Mouse (Mus musculus) midbrain, embryonic 14.5 days (tissue): ENCODE measurements around the gene Gzmm. TPM values are rescaled to one million over a fixed set of nuclear protein-coding genes. Genes with fewer than 3 reads are reported as not detected.

Experiments used
- ATAC-seq: fragments of 200-750 bp; cut with Nextera tagmentation; 2 replicates; pipeline ENCODE4 v1.8.0; 2017; ENCODE audit warnings: moderate number of reproducible peaks, moderate library complexity; ENCODE audit not compliant: low FRiP score, low TSS enrichment
- DNase-seq: peaks from one replicate; pipeline ENCODE4 v3.0.0-alpha.2; 2015
- H3K27ac ChIP-seq: fragments of 300-500 bp; sonication (generic); replicated peaks from 2 replicates; pipeline ENCODE4 v1.5.1; 2014; ENCODE audit warnings: mild to moderate bottlenecking, low read depth, low read length, moderate library complexity
- H3K27me3 ChIP-seq: fragments of 300-500 bp; sonication (generic); 2 replicates; pipeline ENCODE4 v1.6.1; 2014; ENCODE audit warnings: low read length, control low read depth, mixed read lengths; ENCODE audit not compliant: control insufficient read depth, insufficient read depth
- H3K36me3 ChIP-seq: fragments of 300-500 bp; sonication (generic); 2 replicates; pipeline ENCODE4 v1.6.1; 2014; ENCODE audit warnings: low read length, control low read depth; ENCODE audit not compliant: control insufficient read depth, insufficient read depth
- H3K4me1 ChIP-seq: fragments of 300-500 bp; sonication (generic); 2 replicates; pipeline ENCODE4 v1.6.1; 2014; ENCODE audit warnings: mild to moderate bottlenecking, antibody characterized with exemption, low read length, control low read depth; ENCODE audit not compliant: control insufficient read depth, insufficient read depth
- H3K4me2 ChIP-seq: fragments of 300-500 bp; sonication (generic); 2 replicates; pipeline ENCODE4 v1.6.1; 2014; ENCODE audit warnings: mild to moderate bottlenecking, low read length, moderate library complexity
- H3K4me3 ChIP-seq: fragments of 300-500 bp; sonication (generic); replicated peaks from 2 replicates; pipeline ENCODE4 v1.5.1; 2014; ENCODE audit warnings: low read depth, low read length
- H3K9ac ChIP-seq: fragments of 300-500 bp; sonication (generic); replicated peaks from 2 replicates; pipeline ENCODE4 v1.6.1; 2014; ENCODE audit warnings: mild to moderate bottlenecking, low read length, moderate library complexity
- H3K9me3 ChIP-seq: fragments of 300-500 bp; sonication (generic); 2 replicates; pipeline ENCODE4 v1.6.1; 2016; ENCODE audit warnings: low read length, control low read depth, mixed read lengths; ENCODE audit not compliant: control insufficient read depth
- WGBS: fragments of 180-500 bp; shearing (Covaris S2); extraction: QIAGEN DNeasy Blood & Tissue Kit; methylation state at CpG from one replicate; pipeline ENCODE4 v1.1.7; 2014; 5-methylcytosine and 5-hydroxymethylcytosine counted together
- polyA plus RNA-seq: library from polyadenylated mRNA; unstranded; fragments of >200 nt; fragmentation: Nextera tagmentation; extraction: Ambion mirVana; gene quantifications from 2 replicates; pipeline ENCODE4 v1.2.1, GENCODE M21; 2014

Gzmm gene
- polyA plus RNA-seq, 1 experiment from 2014 or later, result 1.1 TPM

- H3K9me3 ChIP-seq, result no peaks in the 10 kb centered on the region
- DNase-seq (no peak), ATAC-seq (no peak)
- no peak overlapping the region for H3K4me3 ChIP-seq
- H3K4me1 ChIP-seq, result peaks cover 18% of the 10 kb centered on the region
- no peak overlapping the region for H3K9ac ChIP-seq
- no peak overlapping the region for H3K4me2 ChIP-seq
- peaks cover 53% of the 10 kb centered on the region for H3K36me3 ChIP-seq
- no peaks in the 10 kb centered on the region for H3K27me3 ChIP-seq
- WGBS, result 96% methylated on average over 25 of the region's 25 CpGs
- no peak overlapping the region for H3K27ac ChIP-seq
Measured at GRCm38 (mm10) chr10:79684770-79685600, 3.8 kb upstream of the Gzmm start.

GRCm38 (mm10) chr10:79686219-79686618, 2.6 kb upstream of the Gzmm start:
- Histone ChIP-seq H3K9me3 (no peaks in the 10 kb centered on the region), H3K36me3 (peaks cover 53% of the 10 kb centered on the region), H3K4me1 (peaks cover 15% of the 10 kb centered on the region), H3K4me3 (no peak overlapping the region), H3K4me2 (no peak overlapping the region), H3K9ac (no peak overlapping the region), H3K27ac (no peak overlapping the region), H3K27me3 (no peaks in the 10 kb centered on the region)
- no peak for ATAC-seq
- WGBS, result 87% methylated on average over 2 of the region's 2 CpGs
- DNase-seq, result no peak

- 100% methylated on average over 1 of the region's 1 CpGs for WGBS
- ATAC-seq, result no peak
- peaks cover 53% of the 10 kb centered on the region for H3K36me3 ChIP-seq
Measured at GRCm38 (mm10) chr10:79686691-79687090, 2.1 kb upstream of the Gzmm start.

GRCm38 (mm10) chr10:79687513-79687912, 1.3 kb upstream of the Gzmm start:
- peaks cover 15% of the 10 kb centered on the region for H3K4me1 ChIP-seq
- H3K4me3 ChIP-seq, result no peak overlapping the region
- peaks cover 53% of the 10 kb centered on the region for H3K36me3 ChIP-seq
- H3K9me3 ChIP-seq, result no peaks in the 10 kb centered on the region
- 97% methylated on average over 6 of the region's 6 CpGs for WGBS
- no peak for ATAC-seq
- no peak overlapping the region for H3K27ac ChIP-seq
- H3K4me2 ChIP-seq, result no peak overlapping the region
- H3K27me3 ChIP-seq, result no peaks in the 10 kb centered on the region
- DNase-seq, result no peak
- no peak overlapping the region for H3K9ac ChIP-seq

More at GRCm38 (mm10) chr10:79686691-79687090, 2.1 kb upstream of the Gzmm start:
- Histone ChIP-seq H3K4me1 (peaks cover 15% of the 10 kb centered on the region), H3K27me3 (no peaks in the 10 kb centered on the region), H3K4me3 (no peak overlapping the region), H3K4me2 (no peak overlapping the region), H3K9me3 (no peaks in the 10 kb centered on the region), H3K9ac (no peak overlapping the region), H3K27ac (no peak overlapping the region)
- no peak for DNase-seq

- H3K36me3 ChIP-seq, result peaks cover 52% of the 10 kb centered on the region
- no peak overlapping the region for H3K4me2 ChIP-seq
- H3K9ac ChIP-seq, result no peak overlapping the region
- ATAC-seq (no peak), DNase-seq (no peak)
- H3K4me1 ChIP-seq, result peaks cover under 1% of the 10 kb centered on the region; the same call in 1 of the 2 replicates
- H3K9me3 ChIP-seq, result no peaks in the 10 kb centered on the region
- 93% methylated on average over 3 of the region's 3 CpGs for WGBS
- H3K27ac ChIP-seq, result no peak overlapping the region
- H3K27me3 ChIP-seq, result no peaks in the 10 kb centered on the region
- no peak overlapping the region for H3K4me3 ChIP-seq
Measured at GRCm38 (mm10) chr10:79689178-79689577, 358 bp downstream of the Gzmm start.

GRCm38 (mm10) chr10:79691986-79692548, 3.2 kb downstream of the Gzmm start:
- WGBS, result 95% methylated on average over 2 of the region's 2 CpGs
- Histone ChIP-seq H3K9me3 (no peaks in the 10 kb centered on the region), H3K4me1 (no peaks in the 10 kb centered on the region), H3K36me3 (peaks cover 23% of the 10 kb centered on the region), H3K4me3 (no peak overlapping the region), H3K27me3 (no peaks in the 10 kb centered on the region), H3K9ac (no peak overlapping the region), H3K4me2 (no peak overlapping the region), H3K27ac (no peak overlapping the region)
- no peak for ATAC-seq
- DNase-seq, result no peak

- ATAC-seq, result no peak
- 79% methylated on average over 12 of the region's 12 CpGs for WGBS
- no peak overlapping the region for H3K9ac ChIP-seq
- no peaks in the 10 kb centered on the region for H3K27me3 ChIP-seq
- H3K4me3 ChIP-seq, result no peak overlapping the region
- no peaks in the 10 kb centered on the region for H3K4me1 ChIP-seq
- no peak overlapping the region for H3K27ac ChIP-seq
- DNase-seq, result no peak
- no peaks in the 10 kb centered on the region for H3K9me3 ChIP-seq
- H3K4me2 ChIP-seq, result no peak overlapping the region
- peaks cover 6% of the 10 kb centered on the region for H3K36me3 ChIP-seq
Measured at GRCm38 (mm10) chr10:79693580-79694378, 5.0 kb downstream of the Gzmm start.

- Histone ChIP-seq H3K4me2 (no peak overlapping the region), H3K4me3 (no peak overlapping the region), H3K27ac (no peak overlapping the region), H3K9ac (no peak overlapping the region), H3K4me1 (no peaks in the 10 kb centered on the region), H3K36me3 (peaks cover under 1% of the 10 kb centered on the region), H3K27me3 (no peaks in the 10 kb centered on the region), H3K9me3 (no peaks in the 10 kb centered on the region)
- DNase-seq, result no peak
- ATAC-seq, result no peak
- 90% methylated on average over 6 of the region's 6 CpGs for WGBS
Measured at GRCm38 (mm10) chr10:79694379-79694655, 5.5 kb downstream of the Gzmm start.
